ENCODE assay signal across 19 mouse cellular contexts in the genomic region with DNA sequence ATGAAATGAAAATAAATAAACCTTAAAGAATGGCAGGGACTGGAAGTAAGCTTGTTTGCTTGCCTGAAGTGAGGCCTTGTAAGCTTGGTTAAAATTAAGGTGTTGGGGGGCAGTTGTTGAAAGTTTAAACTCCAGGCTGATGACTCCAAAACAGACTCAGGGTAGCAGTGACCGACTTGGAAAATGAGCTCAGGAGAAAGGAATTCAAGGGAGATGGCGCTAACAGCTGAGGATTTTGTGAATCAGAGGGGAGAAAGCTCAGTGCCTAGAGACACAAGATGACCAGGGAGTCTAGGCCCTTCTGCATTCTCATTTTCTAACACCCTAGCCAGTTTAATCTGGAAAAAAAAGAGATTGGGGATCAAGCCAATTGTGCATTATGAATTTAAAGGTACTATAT. TPM values are rescaled to one million over a fixed set of nuclear protein-coding genes. Genes with fewer than 3 reads are reported as not detected.
DNase-seq lines count a peak whose midpoint lies in the region; ATAC-seq and TF ChIP-seq lines count a peak whose summit lies in the region.
"Had no signal": no experiment of that assay in that cellular context is flagged by ENCODE, and none has a peak within 500 bp of the region (broad histone marks: within the 10 kb centered on the region; RNA-seq: fewer than 3 reads in every experiment).

No protein-coding gene starts in this region.

- H3K36me3 ChIP-seq in heart, embryonic 11.5 days (ENCODE audit: control insufficient read depth, insufficient read depth, low read length): no peaks in the 10 kb centered on the region
- no peaks in the 10 kb centered on the region for H3K36me3 ChIP-seq in midbrain, embryonic 10.5 days
- H3K36me3 ChIP-seq: embryonic facial prominence, embryonic 12.5 days; forebrain, embryonic 15.5 days; G1E; kidney, embryonic 15.5 days had no signal

- peak overlapping the region; percentile 83 for H3K27ac ChIP-seq in heart, embryonic 11.5 days (ENCODE audit: low read depth, low read length)
- peak overlapping the region; percentile 66 for H3K27ac ChIP-seq in embryonic fibroblast, embryonic 13.5 days (ENCODE audit: insufficient read depth, low read length)
- no peak overlapping the region for H3K27ac ChIP-seq in midbrain, embryonic 10.5 days (replicated peaks)
- H3K27ac ChIP-seq: embryonic facial prominence, embryonic 12.5 days; forebrain, embryonic 15.5 days; kidney, embryonic 15.5 days had no signal

- WGBS in heart, embryonic 11.5 days (ENCODE audit: insufficient replicate concordance): 7% methylated on average over 2 of the region's 2 CpGs
- WGBS in midbrain, embryonic 10.5 days: 62% methylated on average over 2 of the region's 2 CpGs

- H3K4me3 ChIP-seq in heart, embryonic 11.5 days (ENCODE audit: low read depth, low read length): no peak overlapping the region
- H3K4me3 ChIP-seq in embryonic fibroblast, embryonic 13.5 days (ENCODE audit: insufficient read depth, low read length): no peak overlapping the region
- H3K4me3 ChIP-seq in midbrain, embryonic 10.5 days: no peak overlapping the region
- H3K4me3 ChIP-seq: embryonic facial prominence, embryonic 12.5 days; forebrain, embryonic 15.5 days; kidney, embryonic 15.5 days had no signal

- no peak overlapping the region for H3K9ac ChIP-seq in heart, embryonic 11.5 days (ENCODE audit: low read depth, low read length)
- H3K9ac ChIP-seq: embryonic facial prominence, embryonic 12.5 days; forebrain, embryonic 15.5 days; kidney, embryonic 15.5 days; lung, embryonic 14.5 days had no signal

- no peak for TF ChIP-seq POLR2A in embryonic fibroblast, embryonic 13.5 days (IDR thresholded peaks at IDR 0.05; ENCODE audit: low read depth, low read length)

- peak overlapping the region; percentile 11; the same call in 1 of the 2 replicates for H3K4me2 ChIP-seq in heart, embryonic 11.5 days
- H3K4me2 ChIP-seq: embryonic facial prominence, embryonic 12.5 days; forebrain, embryonic 15.5 days; kidney, embryonic 15.5 days; liver, embryonic 11.5 days; lung, embryonic 14.5 days had no signal

- peaks cover 25% of the 10 kb centered on the region for H3K4me1 ChIP-seq in heart, embryonic 11.5 days (ENCODE audit: control insufficient read depth, insufficient read depth, low read length)
- peaks cover 10% of the 10 kb centered on the region; the same call in 1 of the 2 replicates for H3K4me1 ChIP-seq in embryonic fibroblast, embryonic 13.5 days (ENCODE audit: control insufficient read depth, insufficient read depth, low read length)
- peaks cover 9% of the 10 kb centered on the region for H3K4me1 ChIP-seq in midbrain, embryonic 10.5 days
- H3K4me1 ChIP-seq: embryonic facial prominence, embryonic 12.5 days; forebrain, embryonic 15.5 days; kidney, embryonic 15.5 days had no signal

- TF ChIP-seq CTCF in embryonic fibroblast, embryonic 13.5 days (IDR thresholded peaks at IDR 0.05; ENCODE audit: borderline replicate concordance, insufficient read depth, low read length): no peak

- DNase-seq in heart, postnatal 4 days: no peak
- DNase-seq in Muller cell, postnatal 12 days (ENCODE audit: inconsistent ontology term): peak; percentile 61
- peak; percentile 43 for DNase-seq in skeletal muscle tissue, adult 2 months (ENCODE audit: low read depth, low spot score)
- DNase-seq in spleen, postnatal 10 days (ENCODE audit: low spot score in 2 of 2): no peak
- no peak for DNase-seq in midbrain, embryonic 10.5 days (ENCODE audit: low spot score)
- DNase-seq: cerebellum, adult 9-11 months; lung, embryonic 14.5 days; lung, postnatal 36 days; right cerebral cortex, postnatal 4 days had no signal

- H3K9me3 ChIP-seq in heart, embryonic 11.5 days (replicated peaks; ENCODE audit: control insufficient read depth, low read length): no peaks in the 10 kb centered on the region
- no peaks in the 10 kb centered on the region for H3K9me3 ChIP-seq in midbrain, embryonic 10.5 days (replicated peaks)
- H3K9me3 ChIP-seq: embryonic facial prominence, embryonic 12.5 days; forebrain, embryonic 15.5 days; G1E; kidney, embryonic 15.5 days had no signal

- ATAC-seq in heart, embryonic 11.5 days (replicated peaks; ENCODE audit: insufficient number of reproducible peaks, low FRiP score, low TSS enrichment): no peak
- ATAC-seq: forebrain, embryonic 15.5 days; hindbrain, embryonic 16.5 days; intestine, embryonic 16.5 days; midbrain, embryonic 16.5 days had no signal

- H3K27me3 ChIP-seq in heart, embryonic 11.5 days (ENCODE audit: control insufficient read depth, insufficient read depth, low read length): no peaks in the 10 kb centered on the region
- H3K27me3 ChIP-seq in midbrain, embryonic 10.5 days (ENCODE audit: low read depth, poor library complexity, severe bottlenecking): no peaks in the 10 kb centered on the region
- H3K27me3 ChIP-seq: embryonic facial prominence, embryonic 12.5 days; forebrain, embryonic 15.5 days; kidney, embryonic 15.5 days had no signal

RNA-seq across cellular contexts. Expression of a gene that starts 10.5 kb away (rescaled TPM):
- polyA plus RNA-seq in heart, embryonic 11.5 days (2014; fragmentation: Nextera tagmentation; extraction: Ambion mirVana): 3,018 and 3,194 TPM in 2 replicates
- total RNA-seq in heart, postnatal 4 days (2021): 100 to 1,000 TPM; 908 to 955 TPM
- polyA plus RNA-seq in embryonic fibroblast, embryonic 13.5 days (2011; ENCODE audit: insufficient read length, low read depth, missing spikeins): 1.6 and 2.7 TPM in 2 replicates
- 0.94 and 1.2 TPM in 2 replicates for polyA plus RNA-seq in midbrain, embryonic 10.5 days (2016; fragmentation: Nextera tagmentation; extraction: Ambion mirVana)
- polyA plus RNA-seq: G1E had no signal

RNA-seq across cellular contexts. Expression of a gene that starts 10.6 kb away (rescaled TPM):
- polyA plus RNA-seq in heart, embryonic 11.5 days (2014; fragmentation: Nextera tagmentation; extraction: Ambion mirVana): 34.4 and 44.6 TPM in 2 replicates
- 10 to 100 TPM; 44.5 to 49.0 TPM for total RNA-seq in heart, postnatal 4 days (2021)
- 101 and 111 TPM in 2 replicates for polyA plus RNA-seq in embryonic fibroblast, embryonic 13.5 days (2011; ENCODE audit: insufficient read length, low read depth, missing spikeins)
- polyA plus RNA-seq in midbrain, embryonic 10.5 days (2016; fragmentation: Nextera tagmentation; extraction: Ambion mirVana): 47.3 and 53.5 TPM in 2 replicates

RNA-seq across cellular contexts. Expression of a gene that starts 46.8 kb away (rescaled TPM):
- 3.9 and 4.6 TPM in 2 replicates for polyA plus RNA-seq in heart, embryonic 11.5 days (2014; fragmentation: Nextera tagmentation; extraction: Ambion mirVana)
- total RNA-seq in heart, postnatal 4 days (2021): 1 to 10 TPM; 6.8 to 6.9 TPM
- 19.2 and 28.9 TPM in 2 replicates for polyA plus RNA-seq in embryonic fibroblast, embryonic 13.5 days (2011; ENCODE audit: insufficient read length, low read depth, missing spikeins)
- 3.7 and 4.7 TPM in 2 replicates for polyA plus RNA-seq in midbrain, embryonic 10.5 days (2016; fragmentation: Nextera tagmentation; extraction: Ambion mirVana)

Comparison
In these comparisons a context has a peak if more than half of its experiments do, and no peak if none do; other contexts are left out.
1. DNase-seq: peak in Muller cell, postnatal 12 days (single experiment) and skeletal muscle tissue, adult 2 months (single experiment); none in heart, postnatal 4 days (single experiment), spleen, postnatal 10 days (0 of 2) and midbrain, embryonic 10.5 days (single experiment).
2. RNA of a gene that starts 10.5 kb away (polyA plus RNA-seq): 3,018 to 3,194 TPM in heart, embryonic 11.5 days; 1.6 to 2.7 TPM in embryonic fibroblast, embryonic 13.5 days and 0.94 to 1.2 TPM in midbrain, embryonic 10.5 days; every median in the first group is over 100 times any median in the second.